In genomic region chr4:133813174-133813991, GRCm38 (mm10) we compare ENCODE assay signal across 8 mouse cellular contexts. TPM values are rescaled to one million over a fixed set of nuclear protein-coding genes. Genes with fewer than 3 reads are reported as not detected.
DNase-seq lines count a peak whose midpoint lies in the region; ATAC-seq and TF ChIP-seq lines count a peak whose summit lies in the region.

No protein-coding gene starts in this region.

- under 1% methylated on average over 91 of the region's 101 CpGs for WGBS in hindbrain, embryonic 10.5 days
- under 1% methylated on average over 25 of the region's 101 CpGs for WGBS in lung, postnatal 0 days

- TF ChIP-seq CTCF in lung, postnatal 0 days (IDR thresholded peaks at IDR 0.05), result 0 out of 2 replicates have a peak, but pooled peaks have one; percentile 1

- no peak; the same call in 1 of the 2 replicates for TF ChIP-seq EP300 in lung, postnatal 0 days (IDR thresholded peaks at IDR 0.05)

- H3K9ac ChIP-seq in lung, postnatal 0 days (replicated peaks; ENCODE audit: low read depth), result peak overlapping the region; percentile 87

- H3K27me3 ChIP-seq in hindbrain, embryonic 10.5 days (ENCODE audit: insufficient read depth, poor library complexity, severe bottlenecking), result no peaks in the 10 kb centered on the region
- H3K27me3 ChIP-seq in lung, postnatal 0 days (replicated peaks; ENCODE audit: insufficient read depth, low read length), result no peaks in the 10 kb centered on the region

- H3K4me2 ChIP-seq in lung, postnatal 0 days (replicated peaks; ENCODE audit: low read depth, low read length), result peak overlapping the region; percentile 59

- peaks cover 41% of the 10 kb centered on the region for H3K4me1 ChIP-seq in hindbrain, embryonic 10.5 days (replicated peaks)
- peaks cover 4% of the 10 kb centered on the region; the same call in 1 of the 2 replicates for H3K4me1 ChIP-seq in lung, postnatal 0 days (ENCODE audit: insufficient read depth, low read depth, low read length)

- H3K9me3 ChIP-seq in hindbrain, embryonic 10.5 days, result no peaks in the 10 kb centered on the region
- H3K9me3 ChIP-seq in lung, postnatal 0 days (ENCODE audit: low read length), result no peaks in the 10 kb centered on the region

- peak overlapping the region; percentile 100 for H3K27ac ChIP-seq in hindbrain, embryonic 10.5 days
- peak overlapping the region; percentile 100 for H3K27ac ChIP-seq in lung, postnatal 0 days (ENCODE audit: low read length)

- H3K4me3 ChIP-seq in hindbrain, embryonic 10.5 days, result peak overlapping the region; percentile 67
- H3K4me3 ChIP-seq in lung, postnatal 0 days (ENCODE audit: low read depth, low read length), result peak overlapping the region; percentile 72

- no peaks in the 10 kb centered on the region for H3K36me3 ChIP-seq in hindbrain, embryonic 10.5 days
- no peaks in the 10 kb centered on the region for H3K36me3 ChIP-seq in lung, postnatal 0 days (ENCODE audit: insufficient read depth, low read length)

- peak; percentile 83 for DNase-seq in MEL-GATA-1-ER (ENCODE audit: extremely low read depth, low read depth)
- DNase-seq in cerebellum, adult 9-10 months, result peak; percentile 89
- peak; percentile 95 for DNase-seq in hindbrain, embryonic 10.5 days (ENCODE audit: low spot score)
- peak; percentile 92 for DNase-seq in layer of hippocampus, adult 9-11 months
- DNase-seq in lung, postnatal 0 days (ENCODE audit: low spot score), result peak; percentile 98
- DNase-seq in ovary, postnatal 14 days (ENCODE audit: low spot score), result peak; percentile 95
- DNase-seq in thymus, postnatal 14 days, result peak; percentile 96

- ATAC-seq in frontal cortex, adult (ENCODE audit: low TSS enrichment), result peak; percentile 86
- peak; percentile 87 for ATAC-seq in lung, postnatal 0 days

RNA-seq across cellular contexts. Expression of gene Arid1a, which starts 56.8 kb away (rescaled TPM):
- polyA plus RNA-seq in hindbrain, embryonic 10.5 days (2016; fragmentation: Nextera tagmentation; extraction: Ambion mirVana), result 36.0 and 37.5 TPM in 2 replicates
- 13.7 and 18.6 TPM in 2 replicates for polyA plus RNA-seq in lung, postnatal 0 days (2015; fragmentation: Nextera tagmentation; extraction: Ambion mirVana)

Comparison
In these comparisons a context has a peak if more than half of its experiments do, and no peak if none do; other contexts are left out.
1. Peak in every context shown above with its lines: DNase-seq, ATAC-seq, H3K4me3 ChIP-seq and H3K27ac ChIP-seq.